Mouse (Mus musculus) hindbrain, embryonic 12.5 days (tissue): ENCODE data around the gene Il17ra. TPM values are rescaled to one million over a fixed set of nuclear protein-coding genes. Genes with fewer than 3 reads are reported as not detected.

Experiments
- ATAC-seq: fragments of 200-750 bp; cut with Nextera tagmentation; 2 replicates; pipeline ENCODE4 v1.8.0; 2017; ENCODE audit warnings: moderate TSS enrichment; ENCODE audit not compliant: low FRiP score
- H3K27ac ChIP-seq: fragments of 300-500 bp; sonication (generic); 2 replicates; pipeline ENCODE4 v1.5.1; 2016; ENCODE audit warnings: mild to moderate bottlenecking
- H3K27me3 ChIP-seq: fragments of 300-500 bp; sonication (generic); 2 replicates; pipeline ENCODE4 v1.6.1; 2016; ENCODE audit warnings: mild to moderate bottlenecking
- H3K36me3 ChIP-seq: fragments of 300-500 bp; sonication (generic); 2 replicates; pipeline ENCODE4 v1.6.1; 2016; ENCODE audit warnings: mild to moderate bottlenecking
- H3K4me1 ChIP-seq: fragments of 300-500 bp; sonication (generic); 2 replicates; pipeline ENCODE4 v1.6.1; 2016
- H3K4me2 ChIP-seq: fragments of 300-500 bp; sonication (generic); replicated peaks from 2 replicates; pipeline ENCODE4 v1.6.1; 2016; ENCODE audit warnings: mild to moderate bottlenecking
- H3K4me3 ChIP-seq: fragments of 300-500 bp; sonication (generic); 2 replicates; pipeline ENCODE4 v1.5.1; 2016; ENCODE audit warnings: mild to moderate bottlenecking
- H3K9ac ChIP-seq: fragments of 300-500 bp; sonication (generic); 2 replicates; pipeline ENCODE4 v1.6.1; 2016; ENCODE audit warnings: mild to moderate bottlenecking, moderate library complexity
- H3K9me3 ChIP-seq: fragments of 300-500 bp; sonication (generic); replicated peaks from 2 replicates; pipeline ENCODE4 v1.6.1; 2016; ENCODE audit warnings: mild to moderate bottlenecking
- WGBS: fragments of 180-500 bp; shearing (Covaris S2); methylation state at CpG from one replicate; pipeline ENCODE4 v1.1.7; 2016; 5-methylcytosine and 5-hydroxymethylcytosine counted together
- polyA plus RNA-seq: library from polyadenylated mRNA; unstranded; fragments of >200 nt; fragmentation: Nextera tagmentation; extraction: Ambion mirVana; gene quantifications from 2 replicates; pipeline ENCODE4 v1.2.1, GENCODE M21; 2016

The Il17ra gene
- polyA plus RNA-seq, 1 experiment from 2014 or later, result 12.3 TPM

- Histone ChIP-seq H3K27ac (no peak overlapping the region), H3K9ac (no peak overlapping the region), H3K4me3 (no peak overlapping the region), H3K36me3 (peaks cover 59% of the 10 kb centered on the region), H3K4me2 (no peak overlapping the region), H3K4me1 (no peaks in the 10 kb centered on the region), H3K27me3 (no peaks in the 10 kb centered on the region), H3K9me3 (no peaks in the 10 kb centered on the region)
- 90% methylated on average over 5 of the region's 5 CpGs for WGBS
- no peak for ATAC-seq
Observed at GRCm38 (mm10) chr6:120519647-120520046, 56.6 kb downstream of the Il17ra start.

GRCm38 (mm10) chr6:120524796-120525195 is 61.7 kb downstream of the Il17ra start:
- no peak for ATAC-seq

GRCm38 (mm10) chr6:120529123-120529522 is 66.1 kb downstream of the Il17ra start:
- 78% methylated on average over 4 of the region's 4 CpGs for whole genome bisulfite sequencing
- no peak overlapping the region for H3K4me3 ChIP-seq
- no peaks in the 10 kb centered on the region for H3K27me3 ChIP-seq
- ATAC-seq, result no peak
- H3K4me2 ChIP-seq, result peak overlapping the region; percentile 62
- no peaks in the 10 kb centered on the region for H3K9me3 ChIP-seq
- H3K9ac ChIP-seq, result no peak overlapping the region
- peaks cover 22% of the 10 kb centered on the region for H3K4me1 ChIP-seq
- no peaks in the 10 kb centered on the region for H3K36me3 ChIP-seq
- no peak overlapping the region for H3K27ac ChIP-seq

More at GRCm38 (mm10) chr6:120524796-120525195, 61.7 kb downstream of the Il17ra start:
- peaks cover 28% of the 10 kb centered on the region for H3K36me3 ChIP-seq
- no peak overlapping the region for H3K4me2 ChIP-seq
- no peak overlapping the region for H3K27ac ChIP-seq
- H3K9me3 ChIP-seq, result no peaks in the 10 kb centered on the region
- H3K4me1 ChIP-seq, result peaks cover 15% of the 10 kb centered on the region
- no peak overlapping the region for H3K9ac ChIP-seq
- H3K27me3 ChIP-seq, result no peaks in the 10 kb centered on the region
- H3K4me3 ChIP-seq, result no peak overlapping the region
- 91% methylated on average over 5 of the region's 5 CpGs for WGBS

- H3K9ac ChIP-seq, result peak within 1 kb of the TSS; percentile 88
- peak within 1 kb of the TSS; percentile 87 for H3K4me3 ChIP-seq
- WGBS, result under 1% methylated on average over 75 of the region's 75 CpGs
- peaks cover 22% of the 10 kb centered on the region for H3K4me1 ChIP-seq
- no peaks in the 10 kb centered on the region for H3K27me3 ChIP-seq
- ATAC-seq, result peak; percentile 98
- no peaks in the 10 kb centered on the region for H3K36me3 ChIP-seq
- H3K27ac ChIP-seq, result peak within 1 kb of the TSS; percentile 58; the same call in 1 of the 2 replicates
- H3K9me3 ChIP-seq, result no peaks in the 10 kb centered on the region
- H3K4me2 ChIP-seq, result peak within 1 kb of the TSS; percentile 62
Observed at GRCm38 (mm10) chr6:120531020-120531965, 68.2 kb downstream of the Il17ra start, which contains the start of gene Hdhd5. TSS of gene Hdhd5 (minus strand) at chr6:120531319.

- Histone ChIP-seq H3K36me3 (no peaks in the 10 kb centered on the region), H3K4me3 (no peak overlapping the region), H3K27ac (no peak overlapping the region), H3K27me3 (no peaks in the 10 kb centered on the region), H3K9ac (no peak overlapping the region), H3K9me3 (no peaks in the 10 kb centered on the region), H3K4me2 (no peak overlapping the region), H3K4me1 (peaks cover 22% of the 10 kb centered on the region)
- ATAC-seq, result no peak
- WGBS, result 83% methylated on average over 1 of the region's 1 CpGs
Observed at GRCm38 (mm10) chr6:120532594-120532993, 69.5 kb downstream of the Il17ra start.

GRCm38 (mm10) chr6:120536337-120536736 is 73.3 kb downstream of the Il17ra start:
- Histone ChIP-seq H3K4me3 (no peak overlapping the region), H3K27me3 (no peaks in the 10 kb centered on the region), H3K9me3 (no peaks in the 10 kb centered on the region), H3K4me2 (no peak overlapping the region), H3K27ac (no peak overlapping the region), H3K4me1 (peaks cover 9% of the 10 kb centered on the region), H3K9ac (no peak overlapping the region), H3K36me3 (no peaks in the 10 kb centered on the region)
- WGBS, result 90% methylated on average over 2 of the region's 2 CpGs
- no peak for ATAC-seq

Other genes with a start within 250 kb of the Il17ra start
- gene D330020A13Rik, start 168.9 kb upstream of the Il17ra start, polyA plus RNA-seq, result 0.65 and 0.81 TPM in 2 replicates
- 0.66 and 1.2 TPM in 2 replicates for gene B4galnt3, start 168.7 kb upstream of the Il17ra start, polyA plus RNA-seq
- gene Kdm5a, start 99.1 kb upstream of the Il17ra start, polyA plus RNA-seq, result 59.6 and 62.2 TPM in 2 replicates
- gene Ccdc77, start 98.9 kb upstream of the Il17ra start, polyA plus RNA-seq, result 20.1 and 24.0 TPM in 2 replicates
- 3.2 and 4.1 TPM in 2 replicates for gene Tmem121b, start 30.6 kb downstream of the Il17ra start, polyA plus RNA-seq
- gene Hdhd5, start 68.1 kb downstream of the Il17ra start, polyA plus RNA-seq, result 19.5 and 20.9 TPM in 2 replicates
- 15.2 and 15.7 TPM in 2 replicates for gene Cecr2, start 203.1 kb downstream of the Il17ra start, polyA plus RNA-seq